Mouse (Mus musculus): ENCODE measurements around the gene Arhgap24.

- TF ChIP-seq CTCF (IDR thresholded peaks at IDR 0.05; ENCODE audit: low read depth, low read length) (no peak), POLR2A (IDR thresholded peaks at IDR 0.05; ENCODE audit: extremely low read depth, insufficient read depth, low read length) (no peak)
Observed at GRCm38 (mm10) chr5:102736131-102736530, 254.9 kb downstream of the Arhgap24 start.
